Mouse (Mus musculus) cerebellum, adult (tissue): Measurements from ENCODE around the gene Slc7a6os.
A peak's percentile ranks its signal among the peaks of the same experiment; 100 is the strongest.

Experiments used
- ATAC-seq: cut with Nextera tagmentation; 2 replicates; pipeline ENCODE4 v1.9.2; 2017; ENCODE audit warnings: mild to moderate bottlenecking, moderate library complexity, mixed read lengths; ENCODE audit not compliant: insufficient number of reproducible peaks, low FRiP score, low TSS enrichment

Gene Slc7a6os

DNA sequence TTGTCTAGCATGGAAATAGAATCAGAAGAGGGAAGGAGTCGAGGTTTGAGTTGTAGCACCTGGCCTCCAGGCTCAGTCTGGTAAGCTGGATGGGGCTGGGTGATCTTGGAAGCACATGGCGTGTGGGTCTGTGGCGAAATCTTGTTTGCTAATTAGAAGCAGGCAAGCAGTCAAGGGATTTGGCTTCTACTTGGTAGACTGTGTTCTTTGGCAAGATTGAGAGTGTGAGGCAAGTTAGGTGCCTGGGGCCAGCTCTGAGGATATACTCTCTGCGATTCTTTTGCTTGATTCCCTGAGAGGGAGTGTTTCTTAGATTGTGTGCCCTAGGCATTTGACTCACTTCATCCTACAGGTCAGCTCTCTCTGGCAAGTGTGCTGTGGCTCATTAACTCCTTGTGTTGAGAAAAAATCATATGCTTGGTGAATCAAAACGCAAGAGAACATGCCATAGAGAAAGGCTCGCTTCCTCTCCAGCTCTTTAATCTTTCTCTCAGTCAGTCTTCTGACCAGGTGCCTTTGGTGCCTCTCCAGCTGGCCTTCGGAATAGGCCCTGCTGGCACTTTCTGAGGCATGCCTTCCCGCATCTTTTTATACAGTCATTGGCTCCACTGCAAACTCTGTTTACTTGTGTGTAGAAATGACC lies 25.0 kb downstream of the Slc7a6os start:
- ATAC-seq: no peak

DNA sequence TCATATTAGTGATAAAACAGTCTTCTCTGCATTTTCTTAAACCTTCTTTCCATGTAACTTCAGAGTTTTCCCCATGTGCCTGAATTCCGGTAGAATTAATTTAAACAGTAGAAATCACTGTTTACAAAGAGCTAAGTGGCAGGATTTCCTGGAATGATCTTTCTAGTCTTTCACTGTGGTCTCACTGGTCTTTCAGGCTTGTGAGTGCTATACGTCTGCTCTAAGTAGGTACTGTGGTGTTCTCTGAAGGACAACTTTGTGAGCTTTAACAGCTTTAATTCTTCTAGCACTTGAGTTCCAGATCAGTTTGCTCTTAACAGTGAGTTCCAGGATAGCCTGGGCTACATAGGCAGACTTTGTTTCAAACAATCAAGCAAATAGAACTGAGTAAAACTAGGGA lies 32.3 kb downstream of the Slc7a6os start:
- ATAC-seq: no peak

DNA sequence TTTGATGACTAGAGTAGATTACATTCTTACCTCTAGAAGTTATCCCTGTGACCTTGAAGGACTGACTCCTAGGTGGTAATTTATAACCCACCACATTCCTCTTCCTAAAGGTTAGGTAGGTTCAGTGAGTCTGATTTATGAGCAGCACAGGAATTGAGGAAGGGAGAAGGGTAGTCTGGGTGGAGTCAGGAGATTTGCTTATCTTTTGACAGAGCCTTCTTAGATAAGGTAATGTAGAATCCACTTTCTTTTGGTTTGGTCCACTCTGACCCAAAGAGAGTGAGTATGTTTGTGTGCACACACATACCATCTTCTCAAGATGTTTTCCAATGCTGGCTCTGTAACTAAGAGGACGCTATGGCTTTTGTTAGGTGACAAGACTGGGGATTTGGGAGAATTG lies 33.1 kb downstream of the Slc7a6os start:
- no peak for ATAC-seq

DNA sequence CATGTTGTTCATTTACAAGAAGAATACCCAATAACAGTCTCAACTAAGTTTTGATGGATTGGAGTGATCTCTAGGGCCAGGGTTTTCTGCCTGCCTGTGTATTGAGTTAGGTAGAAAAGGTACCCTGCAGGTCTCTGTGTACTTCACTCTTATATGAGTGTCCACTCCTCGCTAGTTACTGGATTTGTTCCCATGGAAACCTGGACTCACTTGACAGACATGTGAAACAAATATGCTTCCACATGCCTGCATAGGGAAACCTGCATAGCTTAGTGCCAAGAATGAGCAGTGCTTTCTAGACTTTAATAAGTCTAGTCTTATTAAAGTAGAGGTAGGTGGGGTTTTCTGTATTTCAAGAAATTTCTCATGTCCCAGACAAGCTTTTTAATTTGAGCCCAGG lies 33.8 kb downstream of the Slc7a6os start:
- no peak for ATAC-seq

DNA sequence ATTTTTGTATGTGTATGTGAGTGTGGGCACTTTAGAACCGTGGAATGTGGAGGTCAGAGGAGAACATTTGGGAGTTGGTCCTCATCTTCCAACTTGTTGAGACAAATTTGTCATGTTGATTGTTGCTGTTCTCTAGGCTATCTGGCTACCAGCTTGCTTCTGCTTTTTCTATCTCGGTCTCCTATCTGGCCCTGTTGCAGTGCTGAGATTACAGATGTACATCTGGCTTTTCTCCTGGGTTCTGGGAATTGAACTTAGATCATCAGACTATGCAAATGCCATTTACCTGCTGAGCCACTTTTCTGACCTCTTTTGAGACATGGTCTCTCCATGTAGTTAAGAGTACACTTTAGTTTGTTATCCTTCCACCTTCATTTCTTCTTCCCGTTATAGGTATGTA lies 37.2 kb downstream of the Slc7a6os start:
- ATAC-seq: no peak

DNA sequence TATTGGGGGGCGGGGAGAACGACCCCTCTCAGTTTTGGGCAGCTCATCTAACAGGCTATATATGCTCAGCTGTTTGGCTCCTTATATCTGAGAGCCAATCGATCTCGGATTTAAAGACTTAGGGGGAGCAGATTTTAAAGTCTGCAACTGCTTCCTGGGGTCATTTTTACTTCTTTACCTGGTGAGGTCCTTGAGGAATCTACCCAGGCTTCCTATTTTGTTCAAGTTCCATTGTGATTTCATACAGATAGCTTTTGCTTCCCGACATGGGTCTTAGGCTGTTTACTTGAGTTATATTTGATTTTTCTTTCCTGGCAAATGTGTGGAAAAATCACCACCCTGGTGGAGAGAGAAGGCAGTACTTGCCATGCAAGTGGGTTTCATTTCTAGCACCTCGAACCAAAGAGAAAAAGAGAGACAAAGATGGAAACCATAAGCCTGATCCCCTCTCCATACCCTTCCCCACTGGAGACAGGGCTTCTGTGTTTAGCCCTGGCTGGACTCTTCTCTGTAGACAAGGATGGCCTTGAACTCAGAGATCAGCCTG lies 40.7 kb downstream of the Slc7a6os start:
- ATAC-seq: no peak

DNA sequence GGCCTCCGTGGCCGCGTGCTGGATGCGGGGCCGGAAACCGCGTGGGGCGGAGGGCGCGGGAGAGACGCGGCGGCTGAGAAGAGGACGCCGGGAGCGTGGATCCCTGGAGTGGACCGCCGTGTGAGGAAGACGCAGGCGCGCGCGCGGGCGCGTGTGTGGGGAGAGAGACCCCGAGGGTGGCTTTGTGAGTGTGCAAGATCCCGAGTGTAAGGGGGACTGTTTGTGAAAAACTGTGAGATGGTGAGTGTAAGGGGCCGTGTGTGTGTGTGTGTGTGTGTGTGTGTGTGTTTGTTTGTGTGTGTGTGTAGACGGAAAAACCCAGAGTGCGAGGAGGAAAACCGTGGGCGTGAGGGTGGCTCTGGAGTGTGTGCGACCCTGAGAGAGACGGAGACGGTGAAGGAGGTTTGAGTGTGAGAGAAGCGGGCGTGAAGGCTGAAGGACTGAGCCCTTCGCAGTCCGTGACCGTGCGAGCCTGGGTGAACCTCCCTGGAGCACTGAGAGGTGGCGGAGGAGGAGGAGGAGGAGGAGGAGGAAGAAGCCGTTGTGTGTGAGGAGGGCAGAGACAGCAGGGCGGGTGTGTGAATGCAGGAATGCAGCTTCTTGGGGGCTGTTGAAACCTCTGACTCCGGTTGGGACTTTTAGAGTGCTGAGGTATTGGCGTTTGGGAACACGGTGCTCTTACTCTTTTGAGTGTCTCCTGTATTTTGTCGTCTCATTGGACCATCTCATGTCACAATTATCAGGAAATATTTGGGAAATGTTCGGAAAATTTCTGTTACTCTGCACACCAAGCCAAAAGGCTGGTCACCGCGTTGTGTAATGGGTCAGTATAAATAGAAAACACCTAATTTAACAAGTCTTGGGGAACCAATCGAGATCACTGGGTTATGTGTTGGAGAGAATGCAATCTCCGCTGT lies 41.5 kb downstream of the Slc7a6os start:
- ATAC-seq: peak; percentile 56

DNA sequence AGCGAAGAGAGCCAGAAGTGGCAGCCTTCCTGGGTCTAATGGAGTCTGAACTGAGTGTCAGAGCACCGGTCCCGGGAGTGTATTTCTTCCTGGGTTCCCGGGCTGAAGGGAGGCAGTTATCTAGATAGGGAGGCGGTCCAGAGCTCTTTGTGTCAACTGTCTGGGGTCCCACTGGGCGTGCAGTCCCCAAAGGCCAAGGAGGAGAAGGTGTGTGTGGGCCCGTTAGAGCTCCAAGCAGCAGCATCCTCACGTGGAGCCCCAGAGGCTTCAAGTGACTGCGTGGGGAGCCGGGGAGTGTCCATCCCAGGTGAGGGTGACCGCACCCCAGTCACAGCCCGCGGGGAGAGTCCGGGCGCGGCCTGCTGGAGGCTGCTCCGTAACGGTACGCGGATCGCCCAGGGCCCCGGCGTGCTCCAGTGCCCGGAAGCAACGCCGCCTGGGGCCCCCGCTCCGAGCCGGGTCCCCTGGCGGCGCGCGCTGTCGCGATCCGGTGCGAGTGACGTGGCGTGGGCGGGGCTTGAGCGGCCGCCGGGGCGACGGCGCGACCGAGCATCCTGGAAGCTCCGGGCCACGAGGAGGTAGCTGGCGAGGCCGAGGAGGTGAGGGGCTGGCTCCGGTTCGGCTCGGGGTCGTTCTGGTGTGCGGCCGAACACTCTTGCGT lies 42.2 kb downstream of the Slc7a6os start, which contains the start of gene Slc7a6:
Gene Slc7a6 (plus strand): TSS at position 502 of the 661 bp plus-strand sequence.
- peak; percentile 90 for ATAC-seq

DNA sequence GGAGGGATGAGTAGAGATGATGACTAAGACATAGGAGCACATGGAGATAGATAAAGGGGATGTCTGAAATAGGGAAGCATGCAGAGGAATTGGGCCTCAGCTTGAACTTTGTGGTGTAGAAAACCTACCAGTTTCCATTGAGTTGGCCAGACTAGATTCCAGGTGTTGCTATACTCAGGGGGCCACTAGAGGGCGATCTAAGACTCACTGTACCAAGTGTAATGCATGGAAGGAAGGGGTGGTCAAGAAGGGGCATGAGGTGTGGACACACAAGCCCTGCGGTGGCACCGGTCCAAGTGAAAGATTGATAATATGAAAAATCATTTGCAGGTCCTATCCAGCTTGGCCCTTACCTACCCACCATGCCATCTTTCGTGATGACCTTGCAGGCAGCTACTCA lies 45.3 kb downstream of the Slc7a6os start:
- no peak for ATAC-seq

DNA sequence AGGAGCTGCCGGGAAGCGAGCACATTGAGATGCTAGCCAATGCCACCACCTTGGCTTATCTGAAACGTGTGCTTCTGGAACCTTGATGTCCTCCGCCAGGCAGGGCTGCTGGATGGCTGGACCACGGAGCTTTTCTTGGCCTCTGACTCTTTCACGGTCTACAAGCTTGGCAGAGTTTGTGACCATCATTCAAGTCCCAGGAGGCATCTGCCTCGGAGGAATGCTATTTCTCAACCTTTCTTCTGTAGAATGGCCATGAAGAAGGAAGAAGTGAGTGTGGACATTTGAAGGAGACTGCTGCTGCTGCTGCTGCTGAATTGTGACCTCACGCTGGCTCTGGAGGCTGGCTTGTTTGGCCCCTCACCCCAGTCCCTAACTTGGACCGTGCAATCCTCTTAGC lies 47.5 kb downstream of the Slc7a6os start:
- no peak for ATAC-seq

DNA sequence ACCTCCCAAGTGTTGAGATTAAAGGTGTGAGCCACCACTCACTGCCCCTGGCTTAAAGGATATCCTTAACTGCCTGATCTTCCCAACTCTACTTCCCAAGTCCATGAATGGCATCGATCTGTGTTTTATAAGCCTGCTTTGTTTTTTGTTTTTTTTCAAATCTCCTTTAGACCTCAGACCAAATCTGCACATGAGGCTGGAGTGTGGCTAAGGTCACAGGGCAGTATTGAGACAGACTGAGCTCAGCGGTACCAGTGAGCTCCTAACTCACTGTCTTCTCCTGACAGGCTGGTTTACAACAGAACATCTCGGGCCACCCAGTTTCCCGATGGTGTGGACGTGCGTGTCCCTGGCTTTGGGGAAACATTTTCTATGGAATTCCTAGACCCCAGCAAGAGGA lies 50.9 kb downstream of the Slc7a6os start:
- ATAC-seq: no peak

DNA sequence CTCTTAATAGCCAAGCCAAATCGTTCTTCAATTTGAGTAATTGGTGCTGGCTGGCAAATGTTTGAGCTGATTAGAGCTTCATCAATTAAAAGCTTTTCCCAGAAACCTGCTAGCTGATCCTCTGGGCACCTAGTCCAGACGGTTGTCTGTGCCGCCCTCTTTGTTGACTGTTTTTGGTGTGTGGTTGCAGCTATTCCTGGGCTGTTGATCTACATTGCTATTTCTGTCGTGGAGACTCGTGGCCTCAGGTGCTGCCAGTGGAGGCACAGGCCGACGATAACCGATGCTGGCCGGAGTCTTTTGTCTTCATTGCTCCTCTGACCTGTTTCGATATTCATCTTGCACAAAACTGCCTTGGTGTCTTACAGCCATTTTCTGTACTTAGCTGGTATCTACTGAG lies 52.4 kb downstream of the Slc7a6os start:
- no peak for ATAC-seq

DNA sequence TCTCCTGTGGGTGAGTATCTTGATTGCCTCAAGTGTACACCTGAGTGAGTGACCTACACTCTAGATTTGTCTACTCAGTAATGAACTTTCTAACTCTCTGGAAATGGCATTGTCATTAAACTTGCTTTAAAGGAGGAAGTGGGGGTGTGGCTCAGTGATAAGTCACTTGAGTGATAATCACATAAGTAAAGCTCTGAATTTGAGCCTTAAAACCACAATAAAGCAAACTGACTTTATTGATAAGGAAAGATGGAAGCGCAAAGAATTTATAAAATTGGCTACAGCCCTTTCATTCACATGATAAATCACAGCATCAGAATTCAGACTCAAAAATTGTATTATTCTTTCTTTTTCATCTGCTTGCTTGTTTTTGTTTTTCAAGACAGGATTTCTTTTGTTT lies 53.3 kb downstream of the Slc7a6os start:
- no peak for ATAC-seq

DNA sequence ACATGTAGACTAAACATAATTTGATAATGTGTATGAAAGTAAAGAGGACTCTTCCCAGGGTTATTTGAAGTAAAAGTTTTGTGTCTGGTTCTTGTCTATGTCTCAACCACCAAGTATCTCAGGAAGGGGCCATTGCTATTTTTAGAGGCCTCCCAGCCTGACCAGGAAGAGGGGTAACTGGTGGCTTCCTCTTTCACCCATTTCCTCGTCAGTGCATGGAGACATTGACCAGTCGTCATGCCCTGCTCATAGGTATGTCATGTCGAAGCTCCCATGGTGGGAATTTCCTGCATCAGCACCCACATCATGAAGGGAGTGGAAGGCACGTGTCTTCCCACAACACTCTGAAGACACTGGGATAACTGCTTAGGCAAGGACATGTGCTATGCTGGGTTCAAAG lies 57.9 kb downstream of the Slc7a6os start:
- no peak for ATAC-seq

DNA sequence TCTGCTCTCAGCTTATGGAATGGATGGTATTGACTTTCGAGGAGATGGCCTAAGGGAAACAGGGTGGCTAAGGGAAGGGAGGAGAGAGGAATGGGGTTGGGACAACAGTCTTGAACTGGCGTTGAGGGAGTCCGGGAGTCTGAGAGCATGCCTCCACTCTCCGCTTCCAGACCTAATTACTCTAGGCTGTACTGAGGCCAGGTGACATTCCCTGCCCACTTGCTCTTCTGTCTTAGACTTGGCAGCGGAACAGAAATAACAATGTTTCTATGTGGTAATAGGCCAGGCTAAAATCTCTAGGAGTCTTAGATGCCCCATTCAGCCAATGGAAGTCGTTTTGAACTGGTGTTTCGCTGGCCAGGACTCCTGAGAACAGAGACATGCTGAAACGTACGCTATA lies 59.7 kb downstream of the Slc7a6os start:
- no peak for ATAC-seq
